Mouse (Mus musculus) thymus, postnatal 14 days (tissue): ENCODE data around the gene Ube2d1.
A peak's percentile ranks its signal among the peaks of the same experiment; 100 is the strongest.

Source experiments
- DNase-seq: peaks from one replicate; pipeline ENCODE4 v3.0.0; 2021

The Ube2d1 gene

DNA sequence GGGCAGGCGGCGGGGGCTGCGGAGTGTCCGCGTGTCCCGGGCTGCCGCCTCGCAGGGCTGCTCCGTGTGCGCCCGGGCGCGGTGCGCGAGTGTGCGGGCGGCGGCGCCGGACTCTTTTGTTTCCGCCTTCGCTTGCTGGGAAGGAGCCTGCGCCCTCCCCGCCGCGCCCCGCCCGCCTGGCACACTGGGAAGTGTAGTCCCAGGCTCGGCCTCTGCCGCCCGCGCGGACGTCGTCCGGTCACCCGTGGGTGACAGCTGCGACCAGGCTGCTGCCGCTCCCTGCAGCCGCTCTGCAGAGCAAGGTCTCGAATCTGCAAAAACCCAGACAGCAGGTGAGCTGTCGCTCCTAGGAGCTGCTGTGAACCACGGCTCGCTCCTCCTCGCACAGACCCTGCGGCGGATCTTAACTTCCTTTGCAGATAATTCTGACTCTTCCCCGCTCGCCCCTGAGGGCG lies at the start of gene Ube2d1:
Ube2d1 (minus strand) TSS at position 137 of the 455 bp plus-strand sequence.
- peak; percentile 90 for DNase-seq

DNA sequence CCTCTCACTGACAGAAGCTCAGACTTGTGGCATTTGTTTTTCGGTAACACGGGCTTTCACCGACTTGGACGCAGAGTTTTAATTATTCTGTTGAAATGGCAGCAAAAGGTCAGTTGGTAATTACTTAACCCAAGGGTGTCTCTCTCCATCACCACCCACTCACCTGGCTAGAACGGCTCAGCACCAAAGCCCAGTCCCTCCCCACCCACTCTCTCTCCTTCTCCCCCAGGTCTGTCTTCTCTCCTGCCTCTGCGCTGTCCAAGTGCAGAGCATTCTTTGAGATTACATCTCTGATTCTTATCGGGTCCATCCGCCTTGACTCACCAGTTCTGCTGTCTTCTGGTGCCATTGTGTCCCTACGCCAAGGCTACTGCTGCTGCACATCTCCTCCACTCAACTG lies 47.8 kb upstream of the Ube2d1 start:
- no peak for DNase-seq

DNA sequence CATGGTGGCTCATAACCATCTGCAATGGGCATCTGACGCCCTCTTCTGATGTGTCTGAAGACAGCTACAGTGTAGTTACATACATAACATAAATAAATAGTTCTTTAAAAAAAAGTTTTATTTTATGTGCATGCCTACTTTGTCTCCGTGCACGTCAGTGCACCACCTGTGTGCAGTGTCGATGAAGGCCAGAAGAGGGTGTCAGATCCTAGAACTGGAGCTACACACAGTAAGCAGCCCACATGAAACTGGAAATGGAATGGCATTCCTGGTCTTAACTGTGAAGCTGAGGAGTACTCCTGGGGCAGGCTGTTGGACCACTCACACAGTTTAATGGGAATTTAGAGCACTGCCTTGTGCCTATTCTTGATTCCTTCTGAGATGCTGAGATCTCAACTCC lies 47.3 kb upstream of the Ube2d1 start:
- DNase-seq = no peak

DNA sequence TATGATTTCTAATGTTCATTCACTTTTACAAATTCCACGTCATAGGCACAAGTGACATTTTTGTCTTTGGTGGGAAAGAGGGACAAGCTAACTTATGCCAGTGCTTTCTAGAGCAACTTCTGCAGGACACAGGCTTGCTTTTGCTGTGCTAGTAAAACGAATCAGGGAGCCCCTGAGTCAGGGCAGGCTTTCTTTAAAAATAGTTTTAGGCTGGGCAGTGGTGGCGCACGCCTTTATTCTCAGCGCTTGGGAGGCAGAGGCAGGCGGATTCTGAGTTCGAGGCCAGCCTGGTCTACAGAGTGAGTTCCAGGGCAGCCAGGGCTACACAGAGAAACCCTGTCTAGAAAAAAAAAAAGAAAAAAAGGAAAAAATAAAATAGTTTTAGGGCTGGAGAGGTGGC lies 46.8 kb upstream of the Ube2d1 start:
- DNase-seq = no peak

DNA sequence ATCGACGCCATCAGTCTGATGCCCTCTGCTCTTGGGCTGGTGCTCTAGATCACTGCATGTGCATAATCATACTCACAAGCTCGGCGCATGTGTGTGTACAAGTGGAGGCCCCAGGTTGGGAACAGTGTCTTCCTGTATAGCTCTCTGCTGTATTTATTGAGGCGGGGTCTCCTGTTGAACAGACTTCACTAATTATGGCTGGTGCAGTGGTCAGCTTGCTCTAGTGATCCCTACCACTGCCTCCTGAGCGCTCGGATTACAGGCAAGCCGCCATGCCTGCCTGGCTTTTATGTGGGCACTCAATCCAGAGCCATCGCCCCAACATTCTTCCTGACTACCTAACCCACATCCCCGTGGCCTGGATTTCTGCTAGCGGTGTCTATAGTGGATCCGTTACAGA lies 45.0 kb upstream of the Ube2d1 start:
- DNase-seq = no peak

DNA sequence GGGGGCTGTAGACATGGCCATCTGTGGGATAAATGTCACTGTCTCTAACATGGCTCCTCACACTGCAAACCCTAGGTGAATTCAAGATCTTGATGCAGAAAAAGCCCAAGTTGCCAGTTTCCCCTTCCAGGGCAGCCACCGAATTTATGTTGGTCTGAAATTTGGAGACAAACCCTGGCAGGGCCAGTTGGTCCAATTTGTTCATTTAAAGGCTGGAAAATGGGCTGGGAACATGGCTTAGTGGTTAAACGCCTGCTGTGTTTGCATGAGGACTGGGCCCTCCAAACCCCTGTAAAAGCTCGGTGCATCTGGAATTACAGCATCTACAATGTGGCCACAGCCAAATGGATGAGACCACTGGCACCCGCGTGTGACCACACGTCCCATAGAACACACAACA lies 44.2 kb upstream of the Ube2d1 start:
- DNase-seq = no peak

DNA sequence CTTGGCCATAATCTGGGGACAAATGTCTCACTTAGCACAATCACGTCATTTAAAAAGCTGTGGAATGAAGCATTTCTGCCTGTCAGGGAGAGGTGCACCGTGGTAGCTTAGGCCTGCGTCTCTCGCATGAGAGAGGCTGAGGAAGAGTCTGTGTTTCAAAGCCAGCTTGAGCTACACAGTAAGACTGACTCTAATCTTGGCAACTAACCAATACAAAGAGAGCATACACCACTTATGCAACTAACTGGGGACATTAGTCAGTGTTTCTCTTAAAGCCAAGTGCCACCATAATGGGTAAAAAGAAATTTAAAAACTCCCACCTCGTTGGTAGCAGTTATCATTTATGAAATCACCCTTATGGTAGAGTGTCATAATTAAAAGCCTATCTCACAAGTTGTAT lies 43.8 kb upstream of the Ube2d1 start:
- DNase-seq = no peak

DNA sequence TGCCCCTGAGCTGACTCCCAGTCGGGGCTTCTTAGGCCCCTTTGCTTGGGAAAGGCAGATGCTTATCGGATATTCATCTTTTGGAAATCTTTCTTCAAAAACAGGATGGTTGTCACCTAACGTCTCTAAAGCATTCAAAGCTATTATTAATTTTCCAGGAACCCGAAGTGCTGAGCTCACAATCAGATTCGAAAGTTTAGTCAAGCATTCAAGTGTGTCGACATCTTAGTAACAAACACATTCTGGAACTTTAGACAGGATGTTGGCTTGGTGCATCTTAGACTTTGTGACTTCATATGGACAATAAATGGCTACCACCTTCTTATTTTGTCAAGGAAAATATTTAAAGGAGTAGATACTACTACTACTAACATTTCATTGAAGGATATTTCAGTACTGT lies 43.3 kb upstream of the Ube2d1 start:
- DNase-seq = no peak

DNA sequence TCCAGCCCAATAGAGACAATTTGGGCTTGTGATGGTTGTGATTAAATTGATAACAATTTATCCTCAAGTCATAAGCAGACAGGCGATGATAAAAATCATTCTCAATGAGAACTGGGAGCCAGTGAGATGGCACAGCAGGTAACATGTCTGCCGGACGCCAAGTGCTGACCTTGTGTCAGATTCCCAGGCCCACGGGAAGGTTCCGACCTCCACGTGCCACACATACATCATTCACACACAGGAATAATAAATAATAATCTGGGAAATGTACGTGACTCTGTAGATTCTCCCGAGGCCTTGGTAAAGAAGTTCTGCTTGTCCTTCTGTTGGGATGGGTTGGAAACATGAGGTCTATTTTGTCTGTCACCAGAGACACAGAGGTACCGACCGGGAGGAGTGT lies 42.3 kb upstream of the Ube2d1 start:
- no peak for DNase-seq

DNA sequence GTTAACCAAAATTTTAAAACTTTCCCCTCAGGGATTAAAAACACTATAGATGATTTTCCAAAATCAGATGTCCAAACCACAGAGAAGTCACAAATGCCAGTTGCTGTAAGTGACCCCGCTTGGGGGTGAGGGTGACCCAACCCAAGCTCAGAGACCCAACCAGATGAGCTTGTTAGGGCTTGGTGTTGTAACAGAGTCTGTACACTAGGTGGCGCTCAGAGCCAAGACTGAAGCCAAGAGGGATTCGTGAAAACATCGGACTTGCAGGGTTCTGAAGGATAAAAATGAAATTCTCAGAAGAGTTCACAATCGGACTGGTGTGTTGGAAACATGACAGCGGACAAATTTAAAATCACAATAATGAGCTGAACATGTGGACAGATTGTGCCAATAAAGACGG lies 41.7 kb upstream of the Ube2d1 start:
- peak; percentile 72 for DNase-seq

DNA sequence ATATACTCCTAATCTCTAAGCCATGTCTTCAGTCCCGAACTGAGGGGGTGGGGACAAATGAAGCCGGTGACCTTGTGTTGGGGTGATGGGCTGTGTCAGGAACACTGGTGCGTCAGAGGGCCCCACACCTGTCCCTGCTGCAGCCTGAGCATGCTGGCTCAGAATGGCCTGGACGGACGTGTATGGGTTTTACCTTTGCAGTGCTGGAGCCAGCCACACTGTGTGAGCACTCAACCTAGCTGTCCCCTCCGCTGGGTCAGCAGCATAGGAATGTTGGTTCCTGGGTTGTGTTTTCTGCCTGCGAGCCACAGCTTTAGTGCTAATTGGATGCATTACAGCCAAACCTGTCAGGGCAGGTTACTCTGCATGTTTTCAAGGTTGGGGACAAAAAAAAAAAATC lies 41.1 kb upstream of the Ube2d1 start:
- no peak for DNase-seq

DNA sequence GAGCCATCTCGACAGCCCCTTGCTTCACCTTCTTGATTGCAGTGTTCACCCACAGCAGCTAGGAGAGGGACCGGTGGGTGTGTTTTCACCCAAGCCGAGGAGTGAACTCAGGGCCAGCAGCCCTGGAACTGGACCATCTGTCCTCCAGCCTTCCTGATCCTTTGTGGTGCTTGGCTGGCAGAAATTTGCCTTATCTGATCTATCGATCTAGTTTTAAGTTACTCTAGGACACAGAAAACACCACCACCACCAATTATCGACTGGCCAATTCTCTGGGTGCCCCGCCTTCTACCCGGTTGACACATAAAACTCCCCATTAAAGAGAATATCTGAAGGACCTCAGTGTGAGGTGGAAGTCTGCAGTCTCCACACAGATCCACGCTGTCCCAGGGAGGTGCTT lies 38.6 kb upstream of the Ube2d1 start:
- no peak for DNase-seq

DNA sequence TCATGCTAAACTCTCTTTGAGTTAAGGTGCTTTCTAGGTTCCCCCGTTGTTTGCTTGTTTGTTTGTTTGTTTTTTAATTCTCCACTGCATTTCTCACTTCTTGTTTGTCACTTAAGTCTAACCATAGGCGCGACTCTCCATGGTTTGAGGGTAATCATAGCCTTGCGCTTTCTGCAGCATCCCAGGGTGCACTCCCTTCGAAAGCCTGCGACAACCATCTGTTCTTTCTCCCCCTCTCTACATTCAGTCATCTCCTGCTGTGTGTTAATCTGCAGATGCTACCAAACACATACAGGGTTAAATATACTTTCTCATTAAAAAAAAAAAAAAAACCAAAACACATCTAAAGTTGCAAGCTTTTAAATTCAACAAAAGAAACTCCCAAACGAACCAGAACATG lies 31.4 kb upstream of the Ube2d1 start:
- no peak for DNase-seq

DNA sequence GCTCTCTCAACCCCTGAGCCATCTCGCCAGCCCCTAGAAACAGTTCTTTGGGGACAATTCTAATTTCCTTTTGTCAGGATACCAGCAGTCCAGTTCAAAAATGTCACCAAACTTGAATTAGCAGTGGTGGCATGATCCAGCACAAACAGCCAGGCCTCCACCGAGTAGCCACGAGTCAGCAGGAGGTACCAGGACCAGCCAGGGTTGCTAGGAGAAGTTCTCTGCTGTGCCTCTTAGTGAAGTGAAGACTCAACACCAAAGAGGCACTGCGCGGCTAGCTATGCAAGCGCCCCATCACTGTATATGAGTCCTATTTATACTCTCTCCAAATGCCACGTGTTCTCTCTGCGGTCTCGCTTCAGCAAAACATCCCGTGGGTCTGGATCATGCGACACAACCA lies 31.0 kb upstream of the Ube2d1 start:
- DNase-seq = no peak

DNA sequence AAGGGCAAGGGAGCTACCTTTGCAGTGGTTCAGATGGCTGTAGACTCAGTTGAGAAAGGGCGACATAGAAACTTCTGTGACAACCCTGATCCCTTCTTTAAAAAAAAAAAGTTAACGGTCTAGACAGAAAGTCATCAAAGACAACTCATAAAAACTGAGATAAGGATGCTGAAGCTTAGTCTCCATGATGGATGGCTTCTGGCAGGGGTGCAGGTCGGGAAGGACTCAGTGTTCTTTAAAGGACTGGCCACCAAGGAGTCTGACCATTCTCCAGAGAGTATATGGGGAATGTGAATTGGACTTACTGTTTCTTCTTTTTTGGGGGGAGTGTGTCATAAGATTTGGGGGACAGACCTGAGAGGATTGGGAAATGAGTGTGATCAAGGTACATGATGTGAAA lies 29.5 kb upstream of the Ube2d1 start:
- DNase-seq = no peak

DNA sequence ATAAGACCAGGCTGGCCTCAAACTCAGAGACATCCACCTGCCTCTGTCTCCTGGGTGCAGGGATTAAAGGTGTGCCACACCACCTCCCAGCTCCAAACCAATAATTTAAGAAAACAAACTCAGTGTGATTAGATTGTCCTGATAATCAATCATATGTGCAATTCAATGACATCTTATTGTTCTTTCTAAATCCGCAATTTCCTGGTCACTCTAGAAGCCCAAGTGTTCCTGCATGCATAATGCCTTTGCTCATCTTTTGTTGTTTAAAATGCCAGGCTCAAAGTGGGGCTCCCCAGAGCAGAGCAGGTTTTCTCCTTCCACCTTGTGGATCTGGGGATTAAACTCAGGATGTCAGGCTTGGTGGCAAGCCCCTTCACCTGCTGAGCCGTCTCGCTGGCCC lies 25.2 kb upstream of the Ube2d1 start:
- DNase-seq = no peak

DNA sequence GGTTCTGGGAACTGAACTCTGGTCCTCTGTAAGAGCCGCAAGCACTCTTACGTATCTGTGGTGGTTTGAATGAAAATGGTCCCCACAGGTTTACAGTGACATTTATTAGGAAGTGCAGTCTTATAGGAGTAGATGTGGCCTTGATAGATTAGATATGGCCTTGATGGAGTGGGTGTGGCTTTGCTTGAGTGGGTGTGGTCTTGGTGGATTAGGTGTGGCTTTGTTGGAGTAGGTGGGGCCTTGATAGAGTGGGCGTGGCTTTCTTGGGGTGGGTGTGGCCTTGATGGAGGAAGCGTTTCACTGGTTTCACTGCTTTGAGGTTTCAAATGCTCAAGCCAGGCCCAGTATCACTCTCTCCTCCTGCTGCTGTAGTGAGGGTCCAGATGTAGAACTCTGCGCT lies 23.1 kb upstream of the Ube2d1 start:
- no peak for DNase-seq

DNA sequence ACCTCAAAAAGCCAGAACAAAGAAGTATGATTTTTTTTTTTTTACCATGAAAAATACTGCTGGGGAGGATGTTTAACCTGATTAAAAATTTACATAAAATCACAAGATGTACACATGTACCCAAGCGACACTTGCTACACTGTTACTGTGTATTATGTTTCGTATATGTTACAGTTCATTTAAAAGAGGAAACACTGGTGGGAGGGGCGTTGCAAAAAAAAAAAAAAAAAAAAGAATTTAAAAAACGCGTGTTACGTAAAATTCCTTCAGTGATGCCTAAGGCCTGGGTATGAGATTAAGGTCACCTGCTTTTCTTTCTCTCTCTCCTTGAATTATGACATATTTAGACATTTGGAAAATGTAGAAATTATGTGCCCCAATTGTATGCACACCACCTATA lies 21.7 kb upstream of the Ube2d1 start:
- DNase-seq = no peak

DNA sequence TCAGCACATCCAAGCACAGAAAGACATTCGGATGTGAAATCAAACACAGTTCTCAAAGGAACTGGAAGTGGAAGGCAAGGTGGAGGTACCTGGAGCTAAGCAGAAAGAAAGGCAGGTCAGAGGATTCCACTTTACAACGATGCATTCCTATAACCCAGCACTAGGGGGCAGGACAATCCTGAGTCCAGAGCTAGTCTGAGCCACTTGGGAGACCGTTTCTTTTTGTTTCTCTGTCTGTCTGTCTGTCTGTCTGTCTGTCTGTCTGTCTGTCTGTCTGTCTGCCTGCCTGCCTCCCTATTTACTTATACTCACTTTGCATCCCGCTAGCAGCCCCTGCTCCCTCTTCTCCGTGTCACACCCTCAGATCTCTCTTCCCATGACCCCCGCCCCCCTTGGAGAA lies 21.1 kb upstream of the Ube2d1 start:
- peak; percentile 70 for DNase-seq

DNA sequence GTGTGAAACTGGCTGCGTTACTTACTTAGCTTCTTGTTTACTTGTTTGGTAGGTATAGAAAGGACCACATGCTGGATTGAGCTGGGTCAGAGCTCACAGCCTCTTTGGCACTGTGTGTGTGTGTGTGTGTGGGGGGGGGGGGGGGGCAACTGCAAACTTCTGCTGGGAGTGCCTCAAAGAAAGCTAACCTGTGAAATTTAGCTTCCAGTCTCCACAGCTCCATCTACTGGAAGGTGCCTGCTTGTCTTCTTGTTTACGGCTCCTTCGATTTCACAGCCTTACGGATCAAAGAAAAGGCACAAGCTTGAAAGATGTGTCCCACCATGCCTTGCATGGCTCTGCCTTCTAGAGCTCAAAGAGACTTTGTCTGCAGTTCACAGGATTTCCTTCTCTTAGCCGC lies 17.4 kb upstream of the Ube2d1 start:
- DNase-seq = peak; percentile 73

DNA sequence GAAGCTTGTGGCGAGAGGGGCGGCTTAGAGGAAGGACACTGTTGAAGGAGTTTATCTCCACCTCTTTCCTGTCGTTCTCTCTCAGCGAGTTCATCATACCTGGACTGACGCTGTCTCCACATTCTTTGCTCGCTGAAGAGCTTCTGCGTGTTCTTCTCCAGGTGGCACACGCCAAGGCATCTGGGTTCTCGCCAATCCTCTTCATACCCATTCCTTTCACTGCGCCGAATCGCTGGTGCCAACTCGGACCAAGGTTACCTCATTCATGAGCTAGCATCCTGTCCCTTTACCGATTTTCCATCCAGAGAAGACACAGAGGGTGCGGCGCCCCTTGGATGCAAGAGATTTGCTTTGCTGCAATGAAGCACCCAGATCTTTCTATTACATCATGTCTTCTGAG lies 15.1 kb upstream of the Ube2d1 start:
- DNase-seq = peak; percentile 40

DNA sequence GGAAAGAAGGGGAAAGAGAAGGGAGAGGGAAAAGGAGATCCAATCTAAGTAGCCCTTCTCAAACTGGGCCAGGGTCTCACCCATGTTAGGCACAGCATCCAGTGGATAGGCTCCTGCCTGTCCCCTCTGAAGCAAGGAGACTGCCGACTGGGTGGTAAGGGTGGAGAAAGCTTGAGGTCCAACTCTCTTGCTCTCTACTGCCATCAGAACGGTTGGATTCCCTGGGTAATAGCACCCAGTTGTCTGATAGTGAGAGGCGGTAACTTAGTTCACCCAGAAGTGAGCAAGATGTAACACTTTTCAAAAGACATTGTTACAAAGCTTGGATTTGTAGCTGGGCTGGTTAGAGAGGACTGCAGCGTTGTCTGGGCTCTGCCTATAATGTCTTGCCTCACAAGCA lies 8.2 kb upstream of the Ube2d1 start:
- no peak for DNase-seq

DNA sequence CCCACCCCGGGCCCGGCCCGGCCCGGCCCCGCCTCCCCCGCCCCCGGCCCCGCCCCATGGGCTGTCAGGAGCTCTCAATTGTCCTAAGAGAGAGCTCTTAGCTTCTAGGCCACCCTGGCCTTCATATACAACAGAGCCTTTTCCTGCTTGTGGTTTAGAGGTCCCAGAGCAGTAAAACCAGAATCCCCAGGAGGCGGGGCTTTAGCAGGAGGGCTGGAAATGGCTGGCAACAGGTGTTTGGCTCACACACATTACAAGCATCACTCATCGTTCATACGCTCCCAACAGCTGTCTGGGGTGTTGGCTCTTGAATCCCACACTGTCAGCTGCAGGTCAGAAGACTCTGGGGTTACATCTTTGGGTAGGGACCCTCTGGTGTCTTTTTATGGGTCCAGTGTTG lies 7.2 kb upstream of the Ube2d1 start:
- DNase-seq = peak; percentile 70

DNA sequence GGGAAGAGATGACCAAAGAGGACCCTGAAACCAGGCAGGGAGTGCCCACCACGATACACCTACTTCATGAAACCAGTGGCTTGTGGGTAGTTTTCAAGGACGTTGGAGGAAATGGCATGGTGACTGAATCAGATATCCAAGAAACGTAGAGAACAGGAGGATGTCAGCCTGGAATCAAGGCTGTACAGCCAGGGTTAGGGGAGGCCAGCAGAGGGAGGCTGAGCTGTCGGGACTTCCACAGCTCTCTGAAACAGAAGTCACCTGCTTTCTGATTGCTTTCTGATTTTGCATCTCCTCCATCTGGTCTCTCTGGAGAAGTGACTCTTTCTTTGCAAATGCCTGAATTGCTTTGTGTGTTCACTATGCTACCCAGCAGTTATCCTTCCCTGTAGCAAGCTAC lies 6.7 kb upstream of the Ube2d1 start:
- DNase-seq = peak; percentile 31

DNA sequence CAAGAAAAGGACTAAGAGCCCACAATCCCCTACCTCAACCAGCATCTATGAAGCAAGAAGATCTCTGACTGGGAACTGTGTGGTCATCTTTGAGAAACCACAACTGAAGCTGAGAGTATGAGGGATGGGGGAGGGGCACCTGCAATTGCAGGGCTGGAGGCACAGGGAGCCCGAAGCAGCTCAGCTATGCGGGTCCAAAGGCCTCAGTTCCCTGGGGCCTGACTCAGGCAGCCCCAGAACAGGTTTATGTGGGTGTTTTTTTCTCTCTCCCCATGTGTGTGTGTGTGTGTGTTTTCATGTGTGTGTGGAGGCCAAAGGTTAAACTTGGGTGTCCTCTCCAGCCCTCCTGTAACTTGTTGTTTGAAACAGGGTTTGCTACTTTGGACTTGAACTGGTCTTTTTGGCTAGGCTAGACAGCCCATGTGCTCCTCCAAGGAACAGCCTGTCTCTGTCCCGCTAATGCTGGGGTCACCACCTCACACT lies 6.2 kb upstream of the Ube2d1 start:
- DNase-seq = no peak

DNA sequence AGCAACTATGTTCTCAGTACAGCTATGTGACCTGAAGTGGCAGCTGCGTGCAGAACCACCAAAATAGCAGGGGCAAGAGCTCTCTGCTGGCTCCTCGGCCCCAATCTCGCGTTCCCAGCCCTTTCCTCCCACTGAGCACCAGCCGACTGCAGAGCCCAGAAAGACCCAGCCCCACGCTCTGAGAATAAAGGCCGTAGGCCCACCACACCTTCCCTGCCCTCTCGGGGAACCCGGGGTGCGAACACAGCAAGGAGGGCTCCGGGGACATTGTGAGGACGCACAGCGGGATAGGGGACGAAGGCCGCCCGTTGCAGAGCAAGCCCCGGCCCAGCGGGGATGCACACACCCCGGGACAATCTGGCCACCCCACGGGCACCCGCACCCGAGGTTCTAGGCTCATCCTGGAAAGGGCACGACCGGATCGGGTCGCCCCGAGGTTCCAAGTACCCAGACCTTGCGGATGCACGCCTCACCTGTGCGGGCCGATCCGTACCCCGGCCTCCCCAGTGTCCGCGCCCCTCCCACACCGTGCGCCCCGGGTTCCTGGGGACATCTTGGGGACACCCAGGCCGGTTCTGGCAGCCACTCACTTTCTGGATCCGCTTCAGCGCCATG lies 444 bp downstream of the Ube2d1 start:
- DNase-seq = no peak
